Mouse (Mus musculus) mature B cell (primary cell): ENCODE data around the gene Ap5b1.

ENCODE experiments used
- in situ Hi-C: fragments of 300-500 bp; cut with MboI; formaldehyde crosslinking; loops from 2 replicates; pipeline ENCODE4 v1.14.3; 2019

Ap5b1 gene

GRCm38 (mm10) chr19:5567534-5568469, at the start of gene Ap5b1:
Gene Ap5b1, plus strand, starts transcription at chr19:5568025.
- in situ Hi-C loops, result no loop called here

GRCm38 (mm10) chr19:5518721-5519120, 49.1 kb upstream of the Ap5b1 start:
- in situ Hi-C loops, result no loop called here

- in situ Hi-C loops, result no loop called here
These were observed 42.6 kb upstream of the Ap5b1 start for GRCm38 (mm10) chr19:5525204-5525603.

- in situ Hi-C loops, result no loop called here
These were observed 38.3 kb upstream of the Ap5b1 start for GRCm38 (mm10) chr19:5529325-5530137.

GRCm38 (mm10) chr19:5530138-5530524, 37.7 kb upstream of the Ap5b1 start:
- in situ Hi-C loops, result no loop called here

- in situ Hi-C loops, result no loop called here
These were observed 35.3 kb upstream of the Ap5b1 start for GRCm38 (mm10) chr19:5532520-5532919.

- in situ Hi-C loops, result no loop called here
These were observed 29.0 kb upstream of the Ap5b1 start for GRCm38 (mm10) chr19:5538786-5539185.

GRCm38 (mm10) chr19:5543362-5543761, 24.5 kb upstream of the Ap5b1 start:
- in situ Hi-C loops, result no loop called here

- in situ Hi-C loops, result no loop called here
These were observed 23.8 kb upstream of the Ap5b1 start for GRCm38 (mm10) chr19:5544031-5544430.

GRCm38 (mm10) chr19:5547471-5548056, 20.3 kb upstream of the Ap5b1 start:
- in situ Hi-C loops, result no loop called here

GRCm38 (mm10) chr19:5553802-5554201, 14.0 kb upstream of the Ap5b1 start:
- in situ Hi-C loops, result no loop called here

GRCm38 (mm10) chr19:5554212-5554611, 13.6 kb upstream of the Ap5b1 start:
- in situ Hi-C loops, result no loop called here

- in situ Hi-C loops, result no loop called here
These were observed 9.7 kb upstream of the Ap5b1 start for GRCm38 (mm10) chr19:5558169-5558568.

- in situ Hi-C loops, result no loop called here
These were observed 9.1 kb upstream of the Ap5b1 start for GRCm38 (mm10) chr19:5558770-5559169.

GRCm38 (mm10) chr19:5559229-5559628, 8.6 kb upstream of the Ap5b1 start:
- in situ Hi-C loops, result no loop called here

GRCm38 (mm10) chr19:5559631-5560456, 8.0 kb upstream of the Ap5b1 start:
- in situ Hi-C loops, result no loop called here

GRCm38 (mm10) chr19:5560457-5561041, 7.3 kb upstream of the Ap5b1 start, which contains the start of gene Ovol1:
Gene Ovol1, minus strand, starts transcription at chr19:5560646.
- in situ Hi-C loops, result no loop called here

GRCm38 (mm10) chr19:5561252-5561790, 6.5 kb upstream of the Ap5b1 start:
- in situ Hi-C loops, result no loop called here

GRCm38 (mm10) chr19:5561886-5562285, 5.9 kb upstream of the Ap5b1 start:
- in situ Hi-C loops, result no loop called here

GRCm38 (mm10) chr19:5562776-5563175, 5.0 kb upstream of the Ap5b1 start:
- in situ Hi-C loops, result no loop called here

GRCm38 (mm10) chr19:5566316-5566715, 1.5 kb upstream of the Ap5b1 start:
- in situ Hi-C loops, result no loop called here
